Mouse (Mus musculus): ENCODE results near the gene Casz1.

The Casz1 gene

GRCm38 (mm10) chr4:148909566-148909965 lies 105.3 kb downstream of the Casz1 start:
- DNase-seq: no peak

- DNase-seq: no peak
Measured at GRCm38 (mm10) chr4:148912134-148912533, 107.9 kb downstream of the Casz1 start.

GRCm38 (mm10) chr4:148912826-148913590 lies 108.8 kb downstream of the Casz1 start:
- no peak for DNase-seq

GRCm38 (mm10) chr4:148914863-148915622 lies 110.8 kb downstream of the Casz1 start:
- peak; percentile 9 for DNase-seq

- DNase-seq: no peak
Measured at GRCm38 (mm10) chr4:148915849-148916248, 111.6 kb downstream of the Casz1 start.

- no peak for DNase-seq
Measured at GRCm38 (mm10) chr4:148918707-148919447, 114.6 kb downstream of the Casz1 start.

GRCm38 (mm10) chr4:148920610-148921009 lies 116.4 kb downstream of the Casz1 start:
- no peak for DNase-seq

GRCm38 (mm10) chr4:148922221-148922700 lies 118.0 kb downstream of the Casz1 start:
- no peak for DNase-seq

GRCm38 (mm10) chr4:148923414-148923813 lies 119.2 kb downstream of the Casz1 start:
- DNase-seq: no peak

GRCm38 (mm10) chr4:148923976-148924375 lies 119.7 kb downstream of the Casz1 start:
- DNase-seq: no peak

- DNase-seq: no peak
Measured at GRCm38 (mm10) chr4:148925589-148926359, 121.5 kb downstream of the Casz1 start.

GRCm38 (mm10) chr4:148926459-148926858 lies 122.2 kb downstream of the Casz1 start:
- DNase-seq: no peak

GRCm38 (mm10) chr4:148928316-148928715 lies 124.1 kb downstream of the Casz1 start:
- no peak for DNase-seq

- DNase-seq: no peak
Measured at GRCm38 (mm10) chr4:148928876-148929275, 124.6 kb downstream of the Casz1 start.

GRCm38 (mm10) chr4:148930721-148931229 lies 126.5 kb downstream of the Casz1 start:
- no peak for DNase-seq

- no peak for DNase-seq
Measured at GRCm38 (mm10) chr4:148933109-148933508, 128.9 kb downstream of the Casz1 start.

- DNase-seq: no peak
Measured at GRCm38 (mm10) chr4:148935211-148935610, 131.0 kb downstream of the Casz1 start.

- DNase-seq: no peak
Measured at GRCm38 (mm10) chr4:148936111-148936510, 131.9 kb downstream of the Casz1 start.

- no peak for DNase-seq
Measured at GRCm38 (mm10) chr4:148936727-148937126, 132.5 kb downstream of the Casz1 start.

GRCm38 (mm10) chr4:148938546-148938945 lies 134.3 kb downstream of the Casz1 start:
- no peak for DNase-seq

- DNase-seq: peak; percentile 14
Measured at GRCm38 (mm10) chr4:148940674-148941211, 136.5 kb downstream of the Casz1 start.

GRCm38 (mm10) chr4:148941321-148941720 lies 137.1 kb downstream of the Casz1 start:
- no peak for DNase-seq
